Mouse (Mus musculus) small intestine, adult 2 months (tissue): ENCODE measurements around the gene Plekhf1.

ENCODE experiments used
- CTCF ChIP-seq: fragments of 200-500 bp; IDR thresholded peaks from 2 replicates; pipeline ENCODE4 v1.5.1; 2012; ENCODE audit warnings: low read depth, mild to moderate bottlenecking, control low read depth, inconsistent platforms, low read length, moderate library complexity, mixed read lengths; ENCODE audit not compliant: insufficient replicate concordance, insufficient read length; ENCODE audit errors: extremely low read depth
- POLR2A ChIP-seq: fragments of 200-500 bp; IDR thresholded peaks from 2 replicates; pipeline ENCODE4 v1.6.1; 2012; ENCODE audit warnings: low read depth, mild to moderate bottlenecking, control low read depth, inconsistent platforms, low read length, moderate library complexity

DNA sequence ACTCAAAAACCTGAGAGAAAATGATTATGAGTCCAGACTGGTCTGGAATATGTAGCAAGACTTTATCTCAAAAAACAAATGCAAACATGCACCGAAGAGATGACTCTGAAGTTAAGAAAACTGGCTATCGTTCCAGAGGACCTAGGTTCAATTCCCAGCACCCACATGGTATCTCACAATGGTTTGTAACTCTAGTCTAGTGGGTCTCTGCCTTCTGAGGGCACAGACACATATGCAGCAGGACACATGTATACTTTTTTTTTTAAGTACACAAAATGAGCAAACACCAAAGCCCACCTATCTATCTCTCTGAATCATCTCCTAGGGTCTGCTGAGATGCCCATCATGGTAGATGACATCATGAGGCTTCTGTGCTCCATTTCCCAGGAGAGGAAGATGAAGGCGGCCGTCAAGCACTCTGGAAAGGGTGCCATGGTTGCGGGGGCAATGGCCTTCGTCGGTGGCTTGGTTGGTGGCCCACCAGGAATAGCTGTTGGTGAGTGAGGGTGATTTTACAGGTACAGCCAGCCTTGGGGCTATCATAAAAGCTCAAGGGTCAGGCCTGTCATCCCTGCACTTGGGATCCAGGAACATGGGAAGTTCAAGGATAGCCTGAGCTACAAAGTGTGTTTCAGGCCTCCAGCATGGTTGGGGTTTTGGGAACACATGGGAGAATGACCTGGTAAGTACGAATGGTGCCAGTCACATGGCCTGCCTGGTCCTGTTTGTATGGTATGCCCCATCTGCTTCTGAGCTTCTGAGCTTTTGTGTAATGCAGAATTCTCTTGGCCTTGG, 39.3 kb downstream of the Plekhf1 start:
- TF ChIP-seq POLR2A (no peak), CTCF (no peak)
